In genomic region chr6:91712855-91713331, GRCm38 (mm10) we compare ENCODE assay signal across 8 mouse cellular contexts. TPM values are rescaled to one million over a fixed set of nuclear protein-coding genes. Genes with fewer than 3 reads are reported as not detected.
A peak's percentile ranks its signal among the peaks of the same experiment; 100 is the strongest.
DNase-seq lines count a peak whose midpoint lies in the region; ATAC-seq and TF ChIP-seq lines count a peak whose summit lies in the region.

No protein-coding gene starts in this region.

- no peak overlapping the region for H3K4me3 ChIP-seq in bone marrow, adult 2 months (replicated peaks; ENCODE audit: control insufficient read depth, low read depth, low read length)
- H3K4me3 ChIP-seq in gastrocnemius, adult 2 months: peak overlapping the region; percentile 37
- no peak overlapping the region for H3K4me3 ChIP-seq in intestine, embryonic 14.5 days (ENCODE audit: low read depth, low read length)

- H3K9me3 ChIP-seq in intestine, embryonic 14.5 days (ENCODE audit: control insufficient read depth, low read length): no peaks in the 10 kb centered on the region

- peaks cover 18% of the 10 kb centered on the region for H3K36me3 ChIP-seq in intestine, embryonic 14.5 days (ENCODE audit: control insufficient read depth, insufficient read depth, low read length)

- DNase-seq in layer of hippocampus, postnatal 36 days: peak; percentile 50 to 54
- DNase-seq in layer of hippocampus, adult 9-10 months (ENCODE audit: low spot score): no peak
- peak; percentile 88 for DNase-seq in gastrocnemius, adult 2 months
- peak; percentile 70 for DNase-seq in intestine, embryonic 14.5 days (ENCODE audit: low spot score)
- peak; percentile 73 for DNase-seq in lung, postnatal 10 days
- DNase-seq in cerebellum, adult 11-12 months: no peak

- ATAC-seq in intestine, embryonic 14.5 days (replicated peaks; ENCODE audit: low FRiP score, low TSS enrichment, low read depth): peak; percentile 79
- ATAC-seq in neutrophil, adult 5-6 weeks (ENCODE audit: extremely low read depth, insufficient number of reproducible peaks, low FRiP score, poor library complexity, severe bottlenecking): peak; percentile 92

- TF ChIP-seq POLR2A in bone marrow, adult 2 months (IDR thresholded peaks at IDR 0.05; ENCODE audit: borderline replicate concordance, control insufficient read depth, low read depth, low read length): peak; percentile 17; the same call in 1 of the 2 replicates

- H3K27me3 ChIP-seq in intestine, embryonic 14.5 days (replicated peaks; ENCODE audit: control insufficient read depth, insufficient read depth, low read length): no peaks in the 10 kb centered on the region

- H3K4me1 ChIP-seq in bone marrow, adult 2 months (ENCODE audit: control insufficient read depth, insufficient read depth, low read length): peaks cover 14% of the 10 kb centered on the region
- H3K4me1 ChIP-seq in intestine, embryonic 14.5 days (replicated peaks; ENCODE audit: control insufficient read depth, insufficient read depth, low read length): peaks cover 22% of the 10 kb centered on the region

- H3K9ac ChIP-seq in intestine, embryonic 14.5 days (ENCODE audit: low read length): 0 out of 2 replicates have a peak overlapping the region, but pooled peaks have one; percentile 2

- WGBS in bone marrow, adult 2 months: 13% methylated on average over 10 of the region's 10 CpGs
- WGBS in intestine, embryonic 14.5 days: 8% methylated on average over 10 of the region's 10 CpGs

- peak overlapping the region; percentile 90 for H3K27ac ChIP-seq in bone marrow, adult 2 months (ENCODE audit: control insufficient read depth, insufficient read depth, low read depth, low read length, poor library complexity)
- peak overlapping the region; percentile 91 for H3K27ac ChIP-seq in gastrocnemius, adult 2 months
- peak overlapping the region; percentile 62 for H3K27ac ChIP-seq in intestine, embryonic 14.5 days (ENCODE audit: low read depth)

- TF ChIP-seq CTCF in bone marrow, adult 2 months (IDR thresholded peaks at IDR 0.05; ENCODE audit: control insufficient read depth, insufficient read depth, low read length): no peak
- TF ChIP-seq CTCF in gastrocnemius, adult 2 months (IDR thresholded peaks at IDR 0.05): no peak

- H3K4me2 ChIP-seq in intestine, embryonic 14.5 days (ENCODE audit: low read length): 0 out of 2 replicates have a peak overlapping the region, but pooled peaks have one; percentile 11

- intact Hi-C loops in gastrocnemius, adult 2 months (cut with DNase I): no loop called here

RNA-seq across cellular contexts. Expression of gene Slc6a6, which starts 29.0 kb away (rescaled TPM):
- 100 to 1,000 TPM; 116 to 118 TPM for total RNA-seq in layer of hippocampus, postnatal 36 days (2021)
- 18.5 and 36.3 TPM in 2 replicates for polyA plus RNA-seq in bone marrow, adult 2 months (2011; ENCODE audit: insufficient read depth, insufficient read length, low replicate concordance, missing spikeins)
- 10 to 100 TPM; 67.0 to 91.9 TPM for total RNA-seq in gastrocnemius, adult 2 months (2021)
- 69.0 and 74.0 TPM in 2 replicates for polyA plus RNA-seq in intestine, embryonic 14.5 days (2014; fragmentation: Nextera tagmentation; extraction: Ambion mirVana)
- 143 and 169 TPM in 2 replicates for total RNA-seq in neutrophil, adult 5-6 weeks (2017)

Comparison
In these comparisons a context has a peak if more than half of its experiments do, and no peak if none do; other contexts are left out.
1. DNase-seq: peak in layer of hippocampus, postnatal 36 days (2 of 2), gastrocnemius, adult 2 months (single experiment), intestine, embryonic 14.5 days (single experiment) and lung, postnatal 10 days (single experiment); none in layer of hippocampus, adult 9-10 months (single experiment) and cerebellum, adult 11-12 months (single experiment).
2. Peak in every context shown above with its lines, with median percentiles within 50 percentile points of each other: H3K27ac ChIP-seq.